Mouse (Mus musculus): Measurements from ENCODE around the gene Ifnk. TPM values are rescaled to one million over a fixed set of nuclear protein-coding genes. Genes with fewer than 3 reads are reported as not detected.

Gene Ifnk
- total RNA-seq, 1 experiment: not detected

GRCm38 (mm10) chr4:35175566-35175965 lies 23.7 kb downstream of the Ifnk start:
- TF ChIP-seq ZNF384 (IDR thresholded peaks at IDR 0.05; ENCODE audit: low read depth, low read length) (peak; percentile 72; the same call in 1 of the 2 replicates), CHD2 (IDR thresholded peaks at IDR 0.05; ENCODE audit: low read depth, low read length) (no peak)
- H3K4me1 ChIP-seq (ENCODE audit: control insufficient read depth in 2 of 2, insufficient read depth in 2 of 2, low read length in 2 of 2, poor library complexity in 1 of 2): no peaks in the 10 kb centered on the region
- in situ Hi-C loops (cut with MboI; ENCODE audit: low sequenced_read_pairs in 2 of 2, unreplicated experiment in 2 of 2): no loop called here
- H3K9me3 ChIP-seq (ENCODE audit: control insufficient read depth, insufficient read depth, low read depth, low read length): no peaks in the 10 kb centered on the region
- no peaks in the 10 kb centered on the region for H3K36me3 ChIP-seq (ENCODE audit: control insufficient read depth, insufficient read depth, low read length, poor library complexity, severe bottlenecking)
- H3K27ac ChIP-seq (ENCODE audit: insufficient read depth, low read depth, low read length, poor library complexity, severe bottlenecking): no peak overlapping the region
- peak; percentile 20 for DNase-seq (ENCODE audit: low read depth, low spot score)
- no peak overlapping the region for H3K9ac ChIP-seq (ENCODE audit: insufficient read depth, low read depth, low read length, poor library complexity, severe bottlenecking)
- no peak overlapping the region for H3K4me3 ChIP-seq (ENCODE audit: insufficient read depth in 1 of 2, low read depth in 1 of 2, low read length in 2 of 2, poor library complexity in 1 of 2, severe bottlenecking in 1 of 2)

- no peaks in the 10 kb centered on the region for H3K36me3 ChIP-seq (ENCODE audit: control insufficient read depth, insufficient read depth, low read length, poor library complexity, severe bottlenecking)
- H3K4me3 ChIP-seq (ENCODE audit: insufficient read depth in 1 of 2, low read depth in 1 of 2, low read length in 2 of 2, poor library complexity in 1 of 2, severe bottlenecking in 1 of 2): no peak overlapping the region
- H3K4me1 ChIP-seq (ENCODE audit: control insufficient read depth in 2 of 2, insufficient read depth in 2 of 2, low read length in 2 of 2, poor library complexity in 1 of 2): no peaks in the 10 kb centered on the region
- TF ChIP-seq ZC3H11A (IDR thresholded peaks at IDR 0.05; ENCODE audit: borderline replicate concordance, low read depth, low read length) (no peak), ZNF384 (IDR thresholded peaks at IDR 0.05; ENCODE audit: low read depth, low read length) (no peak), MAFK (IDR thresholded peaks at IDR 0.05; ENCODE audit: insufficient read depth, low read depth, low read length) (no peak), CHD2 (IDR thresholded peaks at IDR 0.05; ENCODE audit: low read depth, low read length) (no peak), HCFC1 (IDR thresholded peaks at IDR 0.05; ENCODE audit: borderline replicate concordance, insufficient read depth, low read length) (no peak)
- no peak for DNase-seq (ENCODE audit: low read depth, low spot score)
- H3K9me3 ChIP-seq (ENCODE audit: control insufficient read depth, insufficient read depth, low read depth, low read length): no peaks in the 10 kb centered on the region
- H3K9ac ChIP-seq (ENCODE audit: insufficient read depth, low read depth, low read length, poor library complexity, severe bottlenecking): no peak overlapping the region
- in situ Hi-C loops (cut with MboI; ENCODE audit: low sequenced_read_pairs in 2 of 2, unreplicated experiment in 2 of 2): no loop called here
- H3K27ac ChIP-seq (ENCODE audit: insufficient read depth, low read depth, low read length, poor library complexity, severe bottlenecking): no peak overlapping the region
These were observed 26.2 kb downstream of the Ifnk start for GRCm38 (mm10) chr4:35177926-35178645.

- Histone ChIP-seq H3K9me3 (ENCODE audit: control insufficient read depth, insufficient read depth, low read depth, low read length) (no peaks in the 10 kb centered on the region), H3K9ac (ENCODE audit: insufficient read depth, low read depth, low read length, poor library complexity, severe bottlenecking) (no peak overlapping the region), H3K4me3 (ENCODE audit: insufficient read depth in 1 of 2, low read depth in 1 of 2, low read length in 2 of 2, poor library complexity in 1 of 2, severe bottlenecking in 1 of 2) (no peak overlapping the region), H3K27ac (ENCODE audit: insufficient read depth, low read depth, low read length, poor library complexity, severe bottlenecking) (no peak overlapping the region), H3K36me3 (ENCODE audit: control insufficient read depth, insufficient read depth, low read length, poor library complexity, severe bottlenecking) (no peaks in the 10 kb centered on the region), H3K4me1 (ENCODE audit: control insufficient read depth in 2 of 2, insufficient read depth in 2 of 2, low read length in 2 of 2, poor library complexity in 1 of 2) (peaks cover 0 to 2% of the 10 kb centered on the region in 2 experiments; a peak in 1 of 4 replicates)
- DNase-seq (ENCODE audit: low read depth, low spot score): no peak
- no peak for TF ChIP-seq ZNF384 (IDR thresholded peaks at IDR 0.05; ENCODE audit: low read depth, low read length)
- TF ChIP-seq MAFK (IDR thresholded peaks at IDR 0.05; ENCODE audit: insufficient read depth, low read depth, low read length): no peak
- no peak for TF ChIP-seq CHD2 (IDR thresholded peaks at IDR 0.05; ENCODE audit: low read depth, low read length)
- TF ChIP-seq HCFC1 (IDR thresholded peaks at IDR 0.05; ENCODE audit: borderline replicate concordance, insufficient read depth, low read length): no peak
- no peak for TF ChIP-seq ZC3H11A (IDR thresholded peaks at IDR 0.05; ENCODE audit: borderline replicate concordance, low read depth, low read length)
- in situ Hi-C loops (cut with MboI; ENCODE audit: low sequenced_read_pairs in 2 of 2, unreplicated experiment in 2 of 2): no loop called here
These were observed 35.9 kb downstream of the Ifnk start for GRCm38 (mm10) chr4:35187617-35188326.

- Histone ChIP-seq H3K4me3 (ENCODE audit: insufficient read depth in 1 of 2, low read depth in 1 of 2, low read length in 2 of 2, poor library complexity in 1 of 2, severe bottlenecking in 1 of 2) (no peak overlapping the region), H3K9ac (ENCODE audit: insufficient read depth, low read depth, low read length, poor library complexity, severe bottlenecking) (no peak overlapping the region), H3K27ac (ENCODE audit: insufficient read depth, low read depth, low read length, poor library complexity, severe bottlenecking) (no peak overlapping the region), H3K9me3 (ENCODE audit: control insufficient read depth, insufficient read depth, low read depth, low read length) (no peaks in the 10 kb centered on the region), H3K4me1 (ENCODE audit: control insufficient read depth in 2 of 2, insufficient read depth in 2 of 2, low read length in 2 of 2, poor library complexity in 1 of 2) (peaks cover 2 to 4% of the 10 kb centered on the region in 2 experiments; a peak in 2 of 4 replicates), H3K36me3 (ENCODE audit: control insufficient read depth, insufficient read depth, low read length, poor library complexity, severe bottlenecking) (peaks cover 2% of the 10 kb centered on the region; the same call in 1 of the 2 replicates)
- DNase-seq (ENCODE audit: low read depth, low spot score): no peak
- in situ Hi-C loops (cut with MboI; ENCODE audit: low sequenced_read_pairs in 2 of 2, unreplicated experiment in 2 of 2): no loop called here
- no peak for TF ChIP-seq MAFK (IDR thresholded peaks at IDR 0.05; ENCODE audit: insufficient read depth, low read depth, low read length)
- no peak for TF ChIP-seq ZC3H11A (IDR thresholded peaks at IDR 0.05; ENCODE audit: borderline replicate concordance, low read depth, low read length)
- TF ChIP-seq ZNF384 (IDR thresholded peaks at IDR 0.05; ENCODE audit: low read depth, low read length): no peak
- no peak for TF ChIP-seq HCFC1 (IDR thresholded peaks at IDR 0.05; ENCODE audit: borderline replicate concordance, insufficient read depth, low read length)
- TF ChIP-seq CHD2 (IDR thresholded peaks at IDR 0.05; ENCODE audit: low read depth, low read length): no peak
These were observed 37.9 kb downstream of the Ifnk start for GRCm38 (mm10) chr4:35189794-35190193.
